Mouse (Mus musculus): ENCODE measurements at regions not wholly inside any gene's neighbourhood (a gene's known extent, or its start where the extent isn't known, plus 50 kb on each side); places are given as distances from the start of the nearest gene placed in this dataset.

- DNase-seq = no peak
Measured at GRCm38 (mm10) chr5:35162607-35163006, 57.0 kb upstream of the Lrpap1 start.

GRCm38 (mm10) chr5:35162120-35162519, 56.6 kb upstream of the Lrpap1 start:
- DNase-seq = no peak

- no peak for DNase-seq
Measured at GRCm38 (mm10) chr5:35160929-35161815, 55.6 kb upstream of the Lrpap1 start.

GRCm38 (mm10) chr5:35159854-35160253, 54.3 kb upstream of the Lrpap1 start:
- DNase-seq = no peak

- no peak for DNase-seq
Measured at GRCm38 (mm10) chr5:35159178-35159661, 53.7 kb upstream of the Lrpap1 start.

GRCm38 (mm10) chr5:35158346-35159047, 52.9 kb upstream of the Lrpap1 start:
- DNase-seq = no peak

GRCm38 (mm10) chr5:35156371-35156770, 50.8 kb upstream of the Lrpap1 start:
- no peak for DNase-seq

- no peak for DNase-seq
Measured at GRCm38 (mm10) chr5:35155717-35156116, 50.2 kb upstream of the Lrpap1 start.
